Mouse (Mus musculus) cerebellum, adult 9-11 months (tissue): ENCODE results near the gene Ugt1a6b.
"Not testable (repeated sequence)": the region's sequence is repeated elsewhere in the genome, so short reads cannot be mapped to it uniquely, and the experiment has no call there.

Experiments
- DNase-seq: peaks from one replicate; pipeline ENCODE4 v3.0.0; 2022

Gene Ugt1a6b

GRCm38 (mm10) chr1:88205294-88205922 is 102.4 kb downstream of the Ugt1a6b start, which contains the start of gene Dnajb3:
Dnajb3 (minus strand) TSS chr1:88205782.
- DNase-seq, result peak; percentile 90

- DNase-seq, result no peak
Measured at GRCm38 (mm10) chr1:88206843-88207479, 103.9 kb downstream of the Ugt1a6b start.

GRCm38 (mm10) chr1:88211812-88212211 is 108.8 kb downstream of the Ugt1a6b start, which contains the start of gene Ugt1a1:
Ugt1a1 (plus strand) TSS chr1:88211959.
- DNase-seq, result no peak

- DNase-seq, result no peak
Measured at GRCm38 (mm10) chr1:88212341-88213045, 109.4 kb downstream of the Ugt1a6b start.

GRCm38 (mm10) chr1:88213061-88213460 is 110.0 kb downstream of the Ugt1a6b start:
- no peak for DNase-seq

- no peak for DNase-seq
Measured at GRCm38 (mm10) chr1:88213766-88214461, 110.9 kb downstream of the Ugt1a6b start.

- DNase-seq, result no peak
Measured at GRCm38 (mm10) chr1:88214462-88214952, 111.5 kb downstream of the Ugt1a6b start.

- no peak for DNase-seq
Measured at GRCm38 (mm10) chr1:88215466-88216380, 112.7 kb downstream of the Ugt1a6b start.

GRCm38 (mm10) chr1:88216551-88216950 is 113.5 kb downstream of the Ugt1a6b start:
- no peak for DNase-seq

GRCm38 (mm10) chr1:88217144-88217543 is 114.1 kb downstream of the Ugt1a6b start:
- DNase-seq, result no peak

GRCm38 (mm10) chr1:88217576-88217975 is 114.5 kb downstream of the Ugt1a6b start:
- DNase-seq, result no peak

- no peak for DNase-seq
Measured at GRCm38 (mm10) chr1:88218051-88218450, 115.0 kb downstream of the Ugt1a6b start.

- DNase-seq, result no peak
Measured at GRCm38 (mm10) chr1:88218591-88218990, 115.5 kb downstream of the Ugt1a6b start.

GRCm38 (mm10) chr1:88219054-88219453 is 116.0 kb downstream of the Ugt1a6b start:
- no peak for DNase-seq

- DNase-seq, result no peak
Measured at GRCm38 (mm10) chr1:88220336-88220735, 117.3 kb downstream of the Ugt1a6b start.

- no peak for DNase-seq
Measured at GRCm38 (mm10) chr1:88222216-88222615, 119.2 kb downstream of the Ugt1a6b start.

- not testable (repeated sequence) for DNase-seq
Measured at GRCm38 (mm10) chr1:88223011-88223515, 120.0 kb downstream of the Ugt1a6b start.

GRCm38 (mm10) chr1:88223591-88223990 is 120.5 kb downstream of the Ugt1a6b start:
- DNase-seq, result no peak

GRCm38 (mm10) chr1:88224029-88224776 is 121.2 kb downstream of the Ugt1a6b start:
- DNase-seq, result no peak

- not testable (repeated sequence) for DNase-seq
Measured at GRCm38 (mm10) chr1:88225301-88225700, 122.2 kb downstream of the Ugt1a6b start.

- no peak for DNase-seq
Measured at GRCm38 (mm10) chr1:88225741-88226140, 122.7 kb downstream of the Ugt1a6b start.
